Mouse (Mus musculus) cortical plate, adult 2 months (tissue): ENCODE data around the gene Prkce.

Experiments used
- CTCF ChIP-seq: fragments of 200-500 bp; IDR thresholded peaks from 2 replicates; pipeline ENCODE4 v1.5.1; 2011; ENCODE audit warnings: mild to moderate bottlenecking, control low read depth, low read length; ENCODE audit not compliant: insufficient read depth; ENCODE audit errors: extremely low read depth
- POLR2A ChIP-seq: fragments of 200-500 bp; IDR thresholded peaks from 2 replicates; pipeline ENCODE4 v1.6.1; 2011; ENCODE audit warnings: mild to moderate bottlenecking, low read length, control low read depth; ENCODE audit not compliant: insufficient read depth; ENCODE audit errors: extremely low read depth

- TF ChIP-seq POLR2A, result no peak
- TF ChIP-seq CTCF, result no peak
Observed at GRCm38 (mm10) chr17:86397097-86397496, 229.5 kb downstream of the Prkce start.
